In genomic region chr5:23517839-23518238, GRCm38 (mm10) we compare ENCODE assay signal across 10 mouse cellular contexts.
DNase-seq lines count a peak whose midpoint lies in the region; ATAC-seq and TF ChIP-seq lines count a peak whose summit lies in the region.
"Had no signal": no experiment of that assay in that cellular context is flagged by ENCODE, and none has a peak within 500 bp of the region (broad histone marks: within the 10 kb centered on the region; RNA-seq: fewer than 3 reads in every experiment).

No protein-coding gene starts in this region.

- TF ChIP-seq EP300 in heart, postnatal 0 days (IDR thresholded peaks at IDR 0.05; ENCODE audit: low read depth) = no peak

- WGBS in forebrain, postnatal 0 days = 47% methylated on average over 4 of the region's 4 CpGs
- WGBS in forebrain, embryonic 12.5 days = 64% methylated on average over 4 of the region's 4 CpGs
- 66% methylated on average over 4 of the region's 4 CpGs for WGBS in hindbrain, embryonic 14.5 days
- WGBS in hindbrain, embryonic 11.5 days = 74% methylated on average over 4 of the region's 4 CpGs
- WGBS in heart, postnatal 0 days = 55% methylated on average over 4 of the region's 4 CpGs

- ATAC-seq in forebrain, postnatal 0 days = peak; percentile 59; the same call in 1 of the 2 replicates
- no peak for ATAC-seq in forebrain, embryonic 12.5 days (ENCODE audit: low FRiP score)
- no peak for ATAC-seq in hindbrain, embryonic 14.5 days (ENCODE audit: low FRiP score)
- no peak for ATAC-seq in hindbrain, embryonic 11.5 days (ENCODE audit: low FRiP score)
- ATAC-seq in heart, postnatal 0 days (ENCODE audit: insufficient read depth, low read depth) = no peak
- ATAC-seq in monocyte, adult 5-6 weeks (replicated peaks; ENCODE audit: insufficient number of reproducible peaks, low FRiP score, low TSS enrichment, poor library complexity, severe bottlenecking) = no peak

- H3K4me1 ChIP-seq in forebrain, postnatal 0 days (ENCODE audit: insufficient read depth) = 0 out of 2 replicates have a peak, but pooled peaks cover 3% of the 10 kb centered on the region
- H3K4me1 ChIP-seq in forebrain, embryonic 12.5 days = peaks cover 9% of the 10 kb centered on the region
- peaks cover 15% of the 10 kb centered on the region for H3K4me1 ChIP-seq in hindbrain, embryonic 14.5 days (replicated peaks; ENCODE audit: control insufficient read depth, insufficient read depth, low read length)
- no peaks in the 10 kb centered on the region; the same call in 1 of the 2 replicates for H3K4me1 ChIP-seq in hindbrain, embryonic 11.5 days (replicated peaks; ENCODE audit: control insufficient read depth, insufficient read depth, low read length)
- peaks cover 27% of the 10 kb centered on the region for H3K4me1 ChIP-seq in heart, postnatal 0 days (ENCODE audit: control insufficient read depth, insufficient read depth)

- intact Hi-C loops in left cerebral cortex, postnatal 25 days (cut with DNase I) = no loop called here

- H3K9ac ChIP-seq in forebrain, postnatal 0 days = no peak overlapping the region
- H3K9ac ChIP-seq in forebrain, embryonic 12.5 days = no peak overlapping the region
- no peak overlapping the region for H3K9ac ChIP-seq in hindbrain, embryonic 14.5 days
- H3K9ac ChIP-seq in hindbrain, embryonic 11.5 days (ENCODE audit: low read depth, low read length) = no peak overlapping the region
- no peak overlapping the region for H3K9ac ChIP-seq in heart, postnatal 0 days (replicated peaks; ENCODE audit: low read depth, low read length)

- no peak for TF ChIP-seq CTCF in forebrain, postnatal 0 days (IDR thresholded peaks at IDR 0.05; ENCODE audit: low read depth)
- TF ChIP-seq CTCF in heart, postnatal 0 days (IDR thresholded peaks at IDR 0.05; ENCODE audit: low read depth) = no peak

- H3K36me3 ChIP-seq in forebrain, postnatal 0 days (ENCODE audit: insufficient read depth) = peaks cover 36% of the 10 kb centered on the region
- peaks cover 52% of the 10 kb centered on the region for H3K36me3 ChIP-seq in forebrain, embryonic 12.5 days (replicated peaks)
- peaks cover 42% of the 10 kb centered on the region for H3K36me3 ChIP-seq in hindbrain, embryonic 14.5 days (replicated peaks; ENCODE audit: control insufficient read depth, insufficient read depth)
- H3K36me3 ChIP-seq in hindbrain, embryonic 11.5 days (ENCODE audit: control insufficient read depth, insufficient read depth, low read length) = peaks cover 4% of the 10 kb centered on the region; the same call in 1 of the 2 replicates
- H3K36me3 ChIP-seq in heart, postnatal 0 days (replicated peaks; ENCODE audit: control insufficient read depth, insufficient read depth, low read length) = peaks cover 42% of the 10 kb centered on the region

- no peaks in the 10 kb centered on the region for H3K27me3 ChIP-seq in forebrain, postnatal 0 days (ENCODE audit: insufficient read depth, low read length)
- no peaks in the 10 kb centered on the region for H3K27me3 ChIP-seq in forebrain, embryonic 12.5 days
- H3K27me3 ChIP-seq in hindbrain, embryonic 14.5 days (ENCODE audit: control insufficient read depth, insufficient read depth, low read length) = no peaks in the 10 kb centered on the region
- no peaks in the 10 kb centered on the region for H3K27me3 ChIP-seq in hindbrain, embryonic 11.5 days (ENCODE audit: control insufficient read depth, insufficient read depth, low read length)
- no peaks in the 10 kb centered on the region for H3K27me3 ChIP-seq in heart, postnatal 0 days (ENCODE audit: control insufficient read depth, insufficient read depth, low read length)

- H3K4me2 ChIP-seq in forebrain, postnatal 0 days (ENCODE audit: low read depth) = no peak overlapping the region
- no peak overlapping the region for H3K4me2 ChIP-seq in forebrain, embryonic 12.5 days
- no peak overlapping the region for H3K4me2 ChIP-seq in hindbrain, embryonic 14.5 days (replicated peaks)
- no peak overlapping the region for H3K4me2 ChIP-seq in hindbrain, embryonic 11.5 days (replicated peaks; ENCODE audit: low read depth, low read length)
- no peak overlapping the region for H3K4me2 ChIP-seq in heart, postnatal 0 days (ENCODE audit: low read depth, low read length)

- DNase-seq in forebrain, postnatal 0 days = no peak
- DNase-seq in hindbrain, embryonic 14.5 days (ENCODE audit: low spot score) = no peak
- DNase-seq in hindbrain, embryonic 11.5 days (ENCODE audit: low spot score) = no peak
- no peak for DNase-seq in heart, postnatal 0 days (ENCODE audit: low spot score)
- peak; percentile 71 to 92 for DNase-seq in left cerebral cortex, postnatal 25 days (ENCODE audit: low spot score in 2 of 2)
- DNase-seq in gastrocnemius, postnatal 10 days = no peak
- DNase-seq: adrenal gland, postnatal 25 days; lung, postnatal 36 days had no signal

- no peak overlapping the region for H3K27ac ChIP-seq in forebrain, postnatal 0 days (ENCODE audit: low read depth, low read length)
- H3K27ac ChIP-seq in forebrain, embryonic 12.5 days = no peak overlapping the region
- H3K27ac ChIP-seq in hindbrain, embryonic 14.5 days = 0 out of 2 replicates have a peak overlapping the region, but pooled peaks have one; percentile 38
- no peak overlapping the region for H3K27ac ChIP-seq in hindbrain, embryonic 11.5 days (ENCODE audit: low read depth, low read length)
- peak overlapping the region; percentile 87 for H3K27ac ChIP-seq in heart, postnatal 0 days (ENCODE audit: low read depth)

- no peaks in the 10 kb centered on the region for H3K9me3 ChIP-seq in forebrain, postnatal 0 days (ENCODE audit: low read length)
- H3K9me3 ChIP-seq in forebrain, embryonic 12.5 days = no peaks in the 10 kb centered on the region
- H3K9me3 ChIP-seq in hindbrain, embryonic 14.5 days (ENCODE audit: control insufficient read depth, low read length) = no peaks in the 10 kb centered on the region
- no peaks in the 10 kb centered on the region for H3K9me3 ChIP-seq in hindbrain, embryonic 11.5 days (ENCODE audit: control insufficient read depth, low read length)
- no peaks in the 10 kb centered on the region for H3K9me3 ChIP-seq in heart, postnatal 0 days (replicated peaks; ENCODE audit: control insufficient read depth, low read length)

- H3K4me3 ChIP-seq in forebrain, postnatal 0 days (ENCODE audit: low read depth, low read length) = no peak overlapping the region
- H3K4me3 ChIP-seq in forebrain, embryonic 12.5 days (replicated peaks) = no peak overlapping the region
- H3K4me3 ChIP-seq in hindbrain, embryonic 14.5 days (replicated peaks; ENCODE audit: low read length) = no peak overlapping the region
- H3K4me3 ChIP-seq in hindbrain, embryonic 11.5 days (ENCODE audit: low read depth, low read length) = no peak overlapping the region
- no peak overlapping the region for H3K4me3 ChIP-seq in heart, postnatal 0 days (ENCODE audit: low read depth, low read length)

Comparison
In these comparisons a context has a peak if more than half of its experiments do, and no peak if none do; other contexts are left out.
1. H3K27ac ChIP-seq: peak in hindbrain, embryonic 14.5 days (single experiment) and heart, postnatal 0 days (single experiment); none in forebrain, postnatal 0 days (single experiment), forebrain, embryonic 12.5 days (single experiment) and hindbrain, embryonic 11.5 days (single experiment).
2. DNase-seq: peak in left cerebral cortex, postnatal 25 days (2 of 2); none in forebrain, postnatal 0 days (single experiment), hindbrain, embryonic 14.5 days (single experiment), hindbrain, embryonic 11.5 days (single experiment), heart, postnatal 0 days (single experiment) and gastrocnemius, postnatal 10 days (single experiment).